Mouse (Mus musculus) ES-E14 (cell line): ENCODE measurements around the gene Foxo6. TPM values are rescaled to one million over a fixed set of nuclear protein-coding genes. Genes with fewer than 3 reads are reported as not detected.

ENCODE experiments used
- DNase-seq: peaks from one replicate; pipeline ENCODE4 v3.0.0-alpha.2; 2013; ENCODE audit warnings: low read depth, low spot score
- H3K27ac ChIP-seq: 2 replicates; pipeline ENCODE4 v1.5.1; 2012; ENCODE audit warnings: low read depth, mild to moderate bottlenecking, low read length, moderate library complexity, mixed read lengths; ENCODE audit not compliant: poor library complexity, insufficient read depth, severe bottlenecking
- H3K36me3 ChIP-seq: 2 replicates; pipeline ENCODE4 v1.6.1; 2012; ENCODE audit warnings: mild to moderate bottlenecking, low read length, moderate library complexity, mixed read lengths; ENCODE audit not compliant: control insufficient read depth, poor library complexity, insufficient read depth, severe bottlenecking
- H3K4me1 ChIP-seq, 2 experiments: fragments of 150-350 bp in 1 of 2; sonication (generic) in 1 of 2; 2 replicates each; pipeline ENCODE4 v1.6.1; 2012; ENCODE audit warnings: low read length in 2 of 2, mild to moderate bottlenecking in 1 of 2, mixed read lengths in 1 of 2; ENCODE audit not compliant: control insufficient read depth in 2 of 2, insufficient read depth in 2 of 2, poor library complexity in 1 of 2
- H3K4me3 ChIP-seq, 2 experiments: fragments of 150-350 bp in 1 of 2; sonication (generic) in 1 of 2; 2 replicates each; pipeline ENCODE4 v1.5.1; 2012; ENCODE audit warnings: low read length in 2 of 2, low read depth in 1 of 2, mild to moderate bottlenecking in 1 of 2, mixed read lengths in 1 of 2; ENCODE audit not compliant: insufficient read depth in 1 of 2, poor library complexity in 1 of 2, severe bottlenecking in 1 of 2
- H3K9ac ChIP-seq: 2 replicates; pipeline ENCODE4 v1.6.1; 2012; ENCODE audit warnings: low read depth, mild to moderate bottlenecking, low read length, mixed read lengths; ENCODE audit not compliant: poor library complexity, insufficient read depth, severe bottlenecking
- H3K9me3 ChIP-seq: fragments of 150-350 bp; sonication (generic); 2 replicates; pipeline ENCODE4 v1.6.1; 2012; ENCODE audit warnings: low read depth, mild to moderate bottlenecking, low read length; ENCODE audit not compliant: control insufficient read depth, insufficient read depth
- CHD2 ChIP-seq: IDR thresholded peaks from 2 replicates; pipeline ENCODE4 v1.6.1; 2014; ENCODE audit warnings: mild to moderate bottlenecking, low read depth, low read length, inconsistent platforms
- HCFC1 ChIP-seq: IDR thresholded peaks from 2 replicates; pipeline ENCODE4 v1.6.1; 2012; ENCODE audit warnings: low read length, inconsistent platforms, borderline replicate concordance; ENCODE audit not compliant: insufficient read depth
- MAFK ChIP-seq: IDR thresholded peaks from 2 replicates; pipeline ENCODE4 v1.6.1; 2014; ENCODE audit warnings: mild to moderate bottlenecking, low read depth, low read length, inconsistent platforms; ENCODE audit not compliant: insufficient read depth
- ZC3H11A ChIP-seq: IDR thresholded peaks from 2 replicates; pipeline ENCODE4 v1.6.1; 2012; ENCODE audit warnings: low read depth, mild to moderate bottlenecking, inconsistent platforms, low read length, borderline replicate concordance
- ZNF384 ChIP-seq: IDR thresholded peaks from 2 replicates; pipeline ENCODE4 v1.6.1; 2012; ENCODE audit warnings: low read depth, low read length, inconsistent platforms
- in situ Hi-C, 2 experiments: fragments of 600-800 bp; cut with MboI; formaldehyde crosslinking; loops; one replicate each; pipeline ENCODE4 v1.15.1; 2025; ENCODE audit warnings: low sequenced_read_pairs in 2 of 2, inconsistent platforms in 1 of 2; ENCODE audit not compliant: unreplicated experiment in 2 of 2
- total RNA-seq: library from RNA; depleted of rRNA; stranded (reverse); fragments of 300-350 nt; gene quantifications from 2 replicates; pipeline ENCODE4 v1.2.3, GENCODE M21; 2012

The Foxo6 gene
- total RNA-seq, 1 experiment = 0.98 TPM

DNA sequence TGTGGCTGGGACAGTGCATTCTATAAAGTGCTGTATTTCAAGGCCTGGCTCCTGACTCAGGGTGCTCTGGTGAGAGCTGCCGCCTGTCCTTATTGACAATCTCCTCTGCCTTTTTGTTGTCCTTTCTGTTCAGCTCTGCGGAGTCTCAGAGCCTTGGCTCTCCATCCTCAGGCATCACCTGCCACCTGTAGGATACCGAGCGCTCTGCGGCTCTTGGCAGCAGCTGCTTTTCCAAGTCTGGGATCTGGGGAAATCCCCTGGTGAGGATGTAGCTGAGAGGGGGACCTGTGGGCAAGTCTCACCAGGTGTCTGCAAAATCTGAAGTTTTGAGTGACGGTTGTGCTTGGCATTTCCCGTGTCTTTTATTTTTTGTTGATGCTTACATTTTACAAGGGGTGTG is 12.1 kb upstream of the Foxo6 start:
- Histone ChIP-seq H3K27ac (no peak overlapping the region), H3K9me3 (no peaks in the 10 kb centered on the region), H3K36me3 (no peaks in the 10 kb centered on the region), H3K4me1 (no peaks in the 10 kb centered on the region), H3K4me3 (no peak overlapping the region), H3K9ac (no peak overlapping the region)
- in situ Hi-C loops = no loop called here
- no peak for TF ChIP-seq ZC3H11A
- no peak for TF ChIP-seq MAFK
- TF ChIP-seq HCFC1 = no peak
- no peak for TF ChIP-seq CHD2
- TF ChIP-seq ZNF384 = no peak
- no peak for DNase-seq

DNA sequence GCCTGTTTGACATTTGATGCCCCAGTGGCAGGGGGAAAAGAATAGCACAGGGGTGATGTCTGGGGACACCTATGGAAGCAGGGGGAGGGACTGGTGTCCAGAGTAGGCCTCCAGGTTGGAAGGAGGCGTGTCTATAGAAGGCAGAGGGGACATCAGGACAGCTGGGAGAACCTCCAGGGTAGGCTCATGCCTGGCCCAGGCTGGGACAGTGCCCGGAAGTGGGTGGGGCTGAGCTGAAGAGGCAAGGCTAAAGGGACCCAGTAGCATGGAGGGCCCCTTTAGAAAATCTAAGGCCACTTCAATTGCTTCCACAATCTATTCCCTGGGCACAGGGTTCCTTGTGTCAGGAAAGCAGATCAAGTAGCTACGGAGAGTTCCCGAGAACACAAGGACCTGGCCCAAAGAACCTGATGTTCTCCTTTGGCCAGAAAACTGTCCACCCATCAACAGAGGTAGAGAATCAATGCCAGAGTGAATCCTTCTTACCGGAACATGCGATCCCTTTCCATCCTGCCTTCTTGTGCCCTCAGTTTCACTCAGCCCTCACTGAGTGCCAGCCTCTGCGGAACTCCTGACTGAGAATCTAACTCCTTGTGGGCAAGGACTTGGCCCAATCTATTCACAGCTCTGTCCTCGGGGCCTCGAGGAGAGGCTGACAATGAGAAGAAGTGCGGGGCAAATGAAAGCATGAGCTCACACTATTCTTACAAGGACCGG is 4.1 kb upstream of the Foxo6 start:
- Histone ChIP-seq H3K4me3 (no peak overlapping the region), H3K4me1 (peaks cover 0 to 3% of the 10 kb centered on the region in 2 experiments; a peak in 1 of 4 replicates), H3K9me3 (no peaks in the 10 kb centered on the region), H3K9ac (no peak overlapping the region), H3K36me3 (no peaks in the 10 kb centered on the region), H3K27ac (no peak overlapping the region)
- TF ChIP-seq MAFK (no peak), ZNF384 (no peak), ZC3H11A (no peak), CHD2 (no peak), HCFC1 (no peak)
- DNase-seq = no peak
- in situ Hi-C loops = no loop called here

DNA sequence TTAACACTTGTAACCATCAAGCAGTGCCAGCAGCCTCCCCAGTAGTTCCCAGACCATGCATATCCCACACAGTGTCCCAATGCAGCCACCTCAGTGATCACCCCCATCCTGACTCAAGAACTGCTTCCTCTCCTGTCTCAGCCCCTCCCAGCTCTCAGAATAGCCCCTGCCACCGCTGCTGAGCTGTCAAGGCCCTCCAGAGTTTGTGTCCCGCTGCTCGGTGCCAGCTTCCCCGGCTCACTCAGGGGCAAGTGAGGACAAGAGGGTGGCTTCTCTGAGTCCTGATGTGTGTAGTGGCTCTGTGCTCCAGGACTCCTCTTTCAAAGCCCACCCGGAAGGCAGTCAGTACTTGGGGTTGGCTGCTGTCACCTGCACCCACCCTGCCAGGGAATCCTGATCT is 3.3 kb upstream of the Foxo6 start:
- in situ Hi-C loops = no loop called here
- H3K4me1 ChIP-seq = peaks cover 0 to 3% of the 10 kb centered on the region in 2 experiments; a peak in 1 of 4 replicates
- no peak overlapping the region for H3K27ac ChIP-seq
- no peak overlapping the region for H3K9ac ChIP-seq
- H3K36me3 ChIP-seq = no peaks in the 10 kb centered on the region
- H3K9me3 ChIP-seq = no peaks in the 10 kb centered on the region
- TF ChIP-seq CHD2 (no peak), MAFK (no peak), ZNF384 (no peak), HCFC1 (no peak), ZC3H11A (no peak)
- H3K4me3 ChIP-seq = no peak overlapping the region
- no peak for DNase-seq

DNA sequence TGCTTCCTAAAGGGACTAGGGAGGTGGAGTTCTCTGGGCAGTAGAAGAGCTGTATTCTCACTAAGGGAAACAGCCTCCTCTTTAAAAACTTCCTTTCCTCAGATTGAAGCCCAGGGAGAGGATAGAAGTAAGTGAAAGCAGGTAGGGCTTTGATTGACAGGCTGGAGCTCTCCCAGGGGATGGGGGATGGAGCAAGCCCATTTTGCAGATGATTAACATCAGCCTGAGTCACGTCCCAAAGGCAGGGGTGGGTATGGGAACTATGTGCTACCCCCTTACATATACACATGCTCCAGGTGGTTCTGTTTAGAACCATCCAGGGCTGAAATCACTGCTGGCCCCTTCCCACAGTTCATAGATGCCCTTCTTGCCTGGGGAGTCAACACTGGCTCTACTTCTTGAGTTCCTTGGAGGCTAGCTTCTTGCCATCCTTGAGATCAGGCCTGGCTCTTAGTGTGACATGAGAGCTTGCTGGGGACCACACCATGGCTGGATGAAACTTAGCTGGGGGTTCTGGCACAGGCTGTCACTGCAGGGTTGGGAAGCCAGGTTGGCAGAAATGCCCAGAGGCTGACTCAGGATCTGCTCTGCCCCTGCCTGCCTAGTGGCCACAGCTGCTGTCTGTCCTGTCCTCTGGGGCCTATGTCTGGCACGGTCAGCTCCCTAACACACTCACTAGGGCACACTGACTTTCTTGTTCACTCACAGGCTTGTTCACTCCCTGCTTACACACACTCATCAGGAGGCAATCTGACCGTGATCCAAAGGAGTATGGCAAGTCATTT is 2.2 kb upstream of the Foxo6 start:
- Histone ChIP-seq H3K36me3 (no peaks in the 10 kb centered on the region), H3K4me3 (no peak overlapping the region), H3K27ac (no peak overlapping the region), H3K9ac (no peak overlapping the region), H3K9me3 (no peaks in the 10 kb centered on the region), H3K4me1 (peaks cover 0 to 3% of the 10 kb centered on the region in 2 experiments; a peak in 1 of 4 replicates)
- in situ Hi-C loops = no loop called here
- TF ChIP-seq HCFC1 (no peak), MAFK (no peak), ZNF384 (no peak), CHD2 (no peak), ZC3H11A (no peak)
- no peak for DNase-seq
